Mouse (Mus musculus) erythroblast, embryonic 14.5 days (primary cell): ENCODE results near the gene Tut1.

Experiments
- GATA1 ChIP-seq: IDR thresholded peaks from 2 replicates; pipeline ENCODE4 v1.6.1; 2012; ENCODE audit warnings: low read length, inconsistent platforms, mixed read lengths
- TAL1 ChIP-seq: IDR thresholded peaks from 3 replicates; pipeline ENCODE4 v1.6.1; 2012; ENCODE audit warnings: low read length, inconsistent platforms, mixed read lengths

GRCm38 (mm10) chr19:8914212-8914611, 39.4 kb upstream of the Tut1 start:
- no peak for TF ChIP-seq TAL1
- TF ChIP-seq GATA1: no peak
